Comparison of ENCODE assay signal across 8 mouse cellular contexts in genomic region chr11:78465116-78465515, GRCm38 (mm10). TPM values are rescaled to one million over a fixed set of nuclear protein-coding genes. Genes with fewer than 3 reads are reported as not detected.
DNase-seq lines count a peak whose midpoint lies in the region; ATAC-seq lines count a peak whose summit lies in the region.
"Had no signal": no experiment of that assay in that cellular context is flagged by ENCODE, and none has a peak within 500 bp of the region (broad histone marks: within the 10 kb centered on the region; RNA-seq: fewer than 3 reads in every experiment).

No protein-coding gene starts in this region.

- H3K4me1 ChIP-seq in lung, embryonic 15.5 days, result peaks cover 14% of the 10 kb centered on the region
- H3K4me1 ChIP-seq in embryonic facial prominence, embryonic 15.5 days, result peaks cover 17% of the 10 kb centered on the region
- H3K4me1 ChIP-seq in limb, embryonic 15.5 days, result peaks cover 17% of the 10 kb centered on the region
- peaks cover 4% of the 10 kb centered on the region for H3K4me1 ChIP-seq in stomach, embryonic 15.5 days

- no peak for DNase-seq in lung, postnatal 36 days
- DNase-seq in left cerebral cortex, postnatal 4 days, result no peak
- no peak for DNase-seq in adrenal gland, postnatal 14 days

- peak overlapping the region; percentile 82; the same call in 1 of the 2 replicates for H3K9ac ChIP-seq in lung, embryonic 15.5 days
- peak overlapping the region; percentile 84; the same call in 1 of the 2 replicates for H3K9ac ChIP-seq in embryonic facial prominence, embryonic 15.5 days
- H3K9ac ChIP-seq in limb, embryonic 15.5 days, result peak overlapping the region; percentile 52; the same call in 1 of the 2 replicates
- no peak overlapping the region for H3K9ac ChIP-seq in stomach, embryonic 15.5 days

- no peak overlapping the region; the same call in 1 of the 2 replicates for H3K27ac ChIP-seq in lung, embryonic 15.5 days
- H3K27ac ChIP-seq in embryonic facial prominence, embryonic 15.5 days (replicated peaks), result peak overlapping the region; percentile 96
- peak overlapping the region; percentile 94 for H3K27ac ChIP-seq in limb, embryonic 15.5 days
- 0 out of 2 replicates have a peak overlapping the region, but pooled peaks have one; percentile 93 for H3K27ac ChIP-seq in stomach, embryonic 15.5 days

- H3K4me2 ChIP-seq in lung, embryonic 15.5 days, result peak overlapping the region; percentile 95
- H3K4me2 ChIP-seq in embryonic facial prominence, embryonic 15.5 days (replicated peaks), result peak overlapping the region; percentile 88
- H3K4me2 ChIP-seq in limb, embryonic 15.5 days, result peak overlapping the region; percentile 76
- peak overlapping the region; percentile 88 for H3K4me2 ChIP-seq in stomach, embryonic 15.5 days

- no peaks in the 10 kb centered on the region for H3K27me3 ChIP-seq in lung, embryonic 15.5 days
- no peaks in the 10 kb centered on the region for H3K27me3 ChIP-seq in embryonic facial prominence, embryonic 15.5 days
- no peaks in the 10 kb centered on the region for H3K27me3 ChIP-seq in limb, embryonic 15.5 days
- no peaks in the 10 kb centered on the region for H3K27me3 ChIP-seq in stomach, embryonic 15.5 days (replicated peaks)

- intact Hi-C loops in left cerebral cortex, postnatal 4 days (cut with DNase I), result no loop called here

- 23% methylated on average over 9 of the region's 9 CpGs for WGBS in lung, embryonic 15.5 days
- 20% methylated on average over 9 of the region's 9 CpGs for WGBS in embryonic facial prominence, embryonic 15.5 days
- 31% methylated on average over 9 of the region's 9 CpGs for WGBS in limb, embryonic 15.5 days
- WGBS in stomach, embryonic 15.5 days, result 25% methylated on average over 9 of the region's 9 CpGs

- no peaks in the 10 kb centered on the region for H3K9me3 ChIP-seq in lung, embryonic 15.5 days
- no peaks in the 10 kb centered on the region for H3K9me3 ChIP-seq in embryonic facial prominence, embryonic 15.5 days (replicated peaks)
- H3K9me3 ChIP-seq in limb, embryonic 15.5 days, result no peaks in the 10 kb centered on the region
- H3K9me3 ChIP-seq in stomach, embryonic 15.5 days, result no peaks in the 10 kb centered on the region

- no peak for ATAC-seq in lung, embryonic 15.5 days (ENCODE audit: borderline replicate concordance, extremely low read depth, low FRiP score, low TSS enrichment)
- ATAC-seq in embryonic facial prominence, embryonic 15.5 days (ENCODE audit: insufficient number of reproducible peaks, low FRiP score, low TSS enrichment, low read depth), result no peak
- ATAC-seq in limb, embryonic 15.5 days (ENCODE audit: insufficient number of reproducible peaks, low FRiP score, low TSS enrichment, low read depth), result no peak
- no peak for ATAC-seq in stomach, embryonic 15.5 days (ENCODE audit: insufficient read depth, low FRiP score, low read depth)

- H3K4me3 ChIP-seq in lung, embryonic 15.5 days, result peak overlapping the region; percentile 85
- peak overlapping the region; percentile 75 for H3K4me3 ChIP-seq in embryonic facial prominence, embryonic 15.5 days (replicated peaks)
- peak overlapping the region; percentile 67 for H3K4me3 ChIP-seq in limb, embryonic 15.5 days
- peak overlapping the region; percentile 71 for H3K4me3 ChIP-seq in stomach, embryonic 15.5 days (replicated peaks)

- no peaks in the 10 kb centered on the region for H3K36me3 ChIP-seq in lung, embryonic 15.5 days
- no peaks in the 10 kb centered on the region for H3K36me3 ChIP-seq in embryonic facial prominence, embryonic 15.5 days
- H3K36me3 ChIP-seq in limb, embryonic 15.5 days, result 0 out of 2 replicates have a peak, but pooled peaks cover 2% of the 10 kb centered on the region
- H3K36me3 ChIP-seq in stomach, embryonic 15.5 days, result 0 out of 2 replicates have a peak, but pooled peaks cover 2% of the 10 kb centered on the region

RNA-seq across cellular contexts. Expression of gene Slc46a1, which starts 0.4 kb away (rescaled TPM):
- polyA plus RNA-seq in lung, embryonic 15.5 days (2015; fragmentation: Nextera tagmentation; extraction: Ambion mirVana), result 11.7 and 12.0 TPM in 2 replicates
- 15.5 and 19.0 TPM in 2 replicates for polyA plus RNA-seq in embryonic facial prominence, embryonic 15.5 days (2015; fragmentation: Nextera tagmentation; extraction: Ambion mirVana)
- 20.2 and 21.3 TPM in 2 replicates for polyA plus RNA-seq in limb, embryonic 15.5 days (2015; fragmentation: Nextera tagmentation; extraction: Ambion mirVana)
- 11.9 and 12.4 TPM in 2 replicates for polyA plus RNA-seq in stomach, embryonic 15.5 days (2015; fragmentation: Nextera tagmentation; extraction: Ambion mirVana)
- 10 to 100 TPM in 1 of 2 experiments, 1 to 10 TPM in 1; 7.6 to 11.8 TPM for total RNA-seq in left cerebral cortex, postnatal 4 days (2021)
- 16.7 and 20.5 TPM in 2 replicates for total RNA-seq in adrenal gland, postnatal 14 days (2021)

RNA-seq across cellular contexts. Expression of gene Sarm1, which starts 32.4 kb away (rescaled TPM):
- 0.91 and 0.96 TPM in 2 replicates for polyA plus RNA-seq in lung, embryonic 15.5 days (2015; fragmentation: Nextera tagmentation; extraction: Ambion mirVana)
- 2.3 and 2.5 TPM in 2 replicates for polyA plus RNA-seq in embryonic facial prominence, embryonic 15.5 days (2015; fragmentation: Nextera tagmentation; extraction: Ambion mirVana)
- polyA plus RNA-seq in limb, embryonic 15.5 days (2015; fragmentation: Nextera tagmentation; extraction: Ambion mirVana), result 1.3 and 1.7 TPM in 2 replicates
- polyA plus RNA-seq in stomach, embryonic 15.5 days (2015; fragmentation: Nextera tagmentation; extraction: Ambion mirVana), result 2.6 and 3.3 TPM in 2 replicates
- 10 to 100 TPM; 69.3 to 71.4 TPM for total RNA-seq in left cerebral cortex, postnatal 4 days (2021)
- total RNA-seq in adrenal gland, postnatal 14 days (2021), result 3.3 and 4.9 TPM in 2 replicates
- total RNA-seq: megakaryocyte-erythroid progenitor cell, adult 5-6 weeks had no signal

RNA-seq across cellular contexts. Expression of gene Vtn, which starts 33.8 kb away (rescaled TPM):
- polyA plus RNA-seq in lung, embryonic 15.5 days (2015; fragmentation: Nextera tagmentation; extraction: Ambion mirVana), result 1.2 and 10.2 TPM in 2 replicates
- polyA plus RNA-seq in embryonic facial prominence, embryonic 15.5 days (2015; fragmentation: Nextera tagmentation; extraction: Ambion mirVana), result 2.0 and 4.4 TPM in 2 replicates
- polyA plus RNA-seq in limb, embryonic 15.5 days (2015; fragmentation: Nextera tagmentation; extraction: Ambion mirVana), result 1.7 and 2.7 TPM in 2 replicates
- polyA plus RNA-seq in stomach, embryonic 15.5 days (2015; fragmentation: Nextera tagmentation; extraction: Ambion mirVana), result 59.8 and 67.8 TPM in 2 replicates
- total RNA-seq in left cerebral cortex, postnatal 4 days (2021), result 10 to 100 TPM; 60.0 to 67.3 TPM
- total RNA-seq in adrenal gland, postnatal 14 days (2021), result 23.9 and 283 TPM in 2 replicates
- total RNA-seq: megakaryocyte-erythroid progenitor cell, adult 5-6 weeks had no signal

RNA-seq across cellular contexts. Expression of gene Sebox, which starts 38.1 kb away (rescaled TPM):
- not detected in 2 replicates for polyA plus RNA-seq in lung, embryonic 15.5 days (2015; fragmentation: Nextera tagmentation; extraction: Ambion mirVana)
- 0.17 TPM in 1 of 2 replicates, not detected in the other for polyA plus RNA-seq in embryonic facial prominence, embryonic 15.5 days (2015; fragmentation: Nextera tagmentation; extraction: Ambion mirVana)
- polyA plus RNA-seq in limb, embryonic 15.5 days (2015; fragmentation: Nextera tagmentation; extraction: Ambion mirVana), result 0.22 TPM in 1 of 2 replicates, not detected in the other
- polyA plus RNA-seq in stomach, embryonic 15.5 days (2015; fragmentation: Nextera tagmentation; extraction: Ambion mirVana), result not detected in 2 replicates
- total RNA-seq in left cerebral cortex, postnatal 4 days (2021), result under 1 TPM; 0.26 to 0.30 TPM
- total RNA-seq in adrenal gland, postnatal 14 days (2021), result not detected in 2 replicates
- total RNA-seq: megakaryocyte-erythroid progenitor cell, adult 5-6 weeks had no signal

RNA-seq across cellular contexts. Expression of gene Slc13a2, which starts 43.1 kb away (rescaled TPM):
- polyA plus RNA-seq in lung, embryonic 15.5 days (2015; fragmentation: Nextera tagmentation; extraction: Ambion mirVana), result 0.06 and 0.12 TPM in 2 replicates
- polyA plus RNA-seq in embryonic facial prominence, embryonic 15.5 days (2015; fragmentation: Nextera tagmentation; extraction: Ambion mirVana), result 0.07 and 0.11 TPM in 2 replicates
- polyA plus RNA-seq in limb, embryonic 15.5 days (2015; fragmentation: Nextera tagmentation; extraction: Ambion mirVana), result 0.10 TPM in 1 of 2 replicates, not detected in the other
- 0.26 and 0.51 TPM in 2 replicates for polyA plus RNA-seq in stomach, embryonic 15.5 days (2015; fragmentation: Nextera tagmentation; extraction: Ambion mirVana)
- not detected for total RNA-seq in left cerebral cortex, postnatal 4 days (2021)
- not detected in 2 replicates for total RNA-seq in adrenal gland, postnatal 14 days (2021)
- total RNA-seq: megakaryocyte-erythroid progenitor cell, adult 5-6 weeks had no signal
